Mouse (Mus musculus): ENCODE data around the gene Spock1. TPM values are rescaled to one million over a fixed set of nuclear protein-coding genes. Genes with fewer than 3 reads are reported as not detected.

Spock1 gene
- polyA plus RNA-seq, 1 experiment from 2014 or later = 104 TPM

DNA sequence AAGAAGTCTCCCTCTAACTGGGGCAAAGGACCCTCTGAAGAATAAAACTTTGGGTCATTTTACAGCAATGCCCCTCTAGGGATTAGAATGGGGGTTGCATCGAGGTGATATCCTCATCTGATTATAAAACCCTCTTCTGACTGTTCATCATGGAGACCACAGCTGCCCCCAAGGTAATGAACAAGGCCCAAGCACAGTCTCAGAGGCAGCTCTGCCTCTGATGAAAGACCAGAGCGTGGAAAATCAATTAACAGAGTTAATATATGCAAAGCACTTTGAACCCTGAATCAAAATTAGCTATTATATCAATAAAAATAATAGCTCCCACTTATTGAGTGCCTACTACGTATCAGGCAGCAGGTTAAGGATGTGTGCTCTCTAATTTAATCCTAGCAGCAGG is 129.6 kb downstream of the Spock1 start:
- Histone ChIP-seq H3K27ac (no peak overlapping the region), H3K4me2 (replicated peaks) (no peak overlapping the region), H3K4me1 (replicated peaks; ENCODE audit: control insufficient read depth, insufficient read depth, low read length) (no peaks in the 10 kb centered on the region; the same call in 1 of the 2 replicates), H3K36me3 (replicated peaks; ENCODE audit: control insufficient read depth, insufficient read depth) (no peaks in the 10 kb centered on the region), H3K4me3 (replicated peaks; ENCODE audit: low read length) (no peak overlapping the region), H3K27me3 (ENCODE audit: control insufficient read depth, insufficient read depth, low read length) (no peaks in the 10 kb centered on the region), H3K9ac (no peak overlapping the region), H3K9me3 (ENCODE audit: control insufficient read depth, low read length) (no peaks in the 10 kb centered on the region)
- no peak for DNase-seq (ENCODE audit: low spot score)
- ATAC-seq (ENCODE audit: low FRiP score) = no peak
- WGBS = 26% methylated on average over 3 of the region's 3 CpGs

DNA sequence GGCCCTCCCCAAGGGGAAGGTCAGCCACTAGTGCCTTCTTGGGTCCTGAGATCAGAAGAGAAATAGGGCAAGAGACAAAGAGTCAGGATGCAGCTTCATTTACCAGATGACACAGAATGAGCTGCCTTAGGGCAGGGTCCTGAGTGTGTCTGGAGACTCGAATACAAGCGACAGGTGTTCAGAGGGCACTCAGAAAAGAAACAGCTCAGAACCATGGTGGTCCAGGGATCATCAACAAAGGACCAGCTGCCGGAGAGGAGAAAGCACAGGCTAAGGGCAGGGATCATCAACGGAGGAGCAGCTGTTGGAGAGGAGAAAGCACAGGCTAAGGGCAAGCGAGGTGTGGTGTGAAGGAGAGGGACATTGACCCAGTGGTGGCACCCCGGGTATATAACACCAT is 136.1 kb downstream of the Spock1 start:
- no peak overlapping the region for H3K4me2 ChIP-seq (replicated peaks)
- no peak overlapping the region for H3K4me3 ChIP-seq (replicated peaks; ENCODE audit: low read length)
- H3K9me3 ChIP-seq (ENCODE audit: control insufficient read depth, low read length) = peaks cover 4% of the 10 kb centered on the region
- ATAC-seq (ENCODE audit: low FRiP score) = no peak
- no peak overlapping the region for H3K9ac ChIP-seq
- H3K27me3 ChIP-seq (ENCODE audit: control insufficient read depth, insufficient read depth, low read length) = no peaks in the 10 kb centered on the region
- no peaks in the 10 kb centered on the region for H3K36me3 ChIP-seq (replicated peaks; ENCODE audit: control insufficient read depth, insufficient read depth)
- H3K27ac ChIP-seq = no peak overlapping the region
- no peak for DNase-seq (ENCODE audit: low spot score)
- WGBS = 76% methylated on average over 6 of the region's 6 CpGs
- H3K4me1 ChIP-seq (replicated peaks; ENCODE audit: control insufficient read depth, insufficient read depth, low read length) = no peaks in the 10 kb centered on the region

DNA sequence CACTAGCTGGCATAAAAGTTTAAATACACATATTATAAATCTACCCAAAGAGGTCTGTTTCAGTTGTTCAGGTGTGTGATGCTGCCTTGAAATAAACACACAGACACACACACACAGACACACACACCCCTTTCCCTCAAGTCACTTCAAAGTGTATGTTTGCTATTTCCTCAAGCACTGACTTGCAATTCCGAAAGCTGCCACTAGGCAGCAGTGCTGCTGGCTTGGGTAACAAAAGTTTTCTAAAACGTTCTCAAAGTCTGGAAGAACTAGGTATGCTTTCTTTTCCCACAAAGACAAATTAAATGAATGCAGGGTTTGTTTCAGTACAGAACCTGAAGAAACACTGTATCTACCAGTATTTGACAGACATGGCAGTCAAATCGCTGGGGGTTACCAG is 141.4 kb downstream of the Spock1 start:
- H3K27ac ChIP-seq = no peak overlapping the region
- ATAC-seq (ENCODE audit: low FRiP score) (no peak), DNase-seq (ENCODE audit: low spot score) (no peak)
- H3K9me3 ChIP-seq (ENCODE audit: control insufficient read depth, low read length) = peaks cover 7% of the 10 kb centered on the region
- WGBS = 71% methylated on average over 3 of the region's 3 CpGs
- no peak overlapping the region for H3K4me3 ChIP-seq (replicated peaks; ENCODE audit: low read length)
- 0 out of 2 replicates have a peak, but pooled peaks cover 3% of the 10 kb centered on the region for H3K4me1 ChIP-seq (replicated peaks; ENCODE audit: control insufficient read depth, insufficient read depth, low read length)
- H3K36me3 ChIP-seq (replicated peaks; ENCODE audit: control insufficient read depth, insufficient read depth) = no peaks in the 10 kb centered on the region
- H3K27me3 ChIP-seq (ENCODE audit: control insufficient read depth, insufficient read depth, low read length) = no peaks in the 10 kb centered on the region
- H3K4me2 ChIP-seq (replicated peaks) = no peak overlapping the region
- H3K9ac ChIP-seq = no peak overlapping the region

GRCm38 (mm10) chr13:57761122-57761521 is 147.0 kb downstream of the Spock1 start:
- Histone ChIP-seq H3K27ac (no peak overlapping the region), H3K9ac (no peak overlapping the region), H3K4me2 (replicated peaks) (no peak overlapping the region), H3K4me3 (replicated peaks; ENCODE audit: low read length) (no peak overlapping the region), H3K4me1 (replicated peaks; ENCODE audit: control insufficient read depth, insufficient read depth, low read length) (0 out of 2 replicates have a peak, but pooled peaks cover 6% of the 10 kb centered on the region), H3K9me3 (ENCODE audit: control insufficient read depth, low read length) (no peaks in the 10 kb centered on the region), H3K27me3 (ENCODE audit: control insufficient read depth, insufficient read depth, low read length) (no peaks in the 10 kb centered on the region), H3K36me3 (replicated peaks; ENCODE audit: control insufficient read depth, insufficient read depth) (no peaks in the 10 kb centered on the region)
- no peak for ATAC-seq (ENCODE audit: low FRiP score)
- no peak for DNase-seq (ENCODE audit: low spot score)
- 84% methylated on average over 5 of the region's 5 CpGs for WGBS

DNA sequence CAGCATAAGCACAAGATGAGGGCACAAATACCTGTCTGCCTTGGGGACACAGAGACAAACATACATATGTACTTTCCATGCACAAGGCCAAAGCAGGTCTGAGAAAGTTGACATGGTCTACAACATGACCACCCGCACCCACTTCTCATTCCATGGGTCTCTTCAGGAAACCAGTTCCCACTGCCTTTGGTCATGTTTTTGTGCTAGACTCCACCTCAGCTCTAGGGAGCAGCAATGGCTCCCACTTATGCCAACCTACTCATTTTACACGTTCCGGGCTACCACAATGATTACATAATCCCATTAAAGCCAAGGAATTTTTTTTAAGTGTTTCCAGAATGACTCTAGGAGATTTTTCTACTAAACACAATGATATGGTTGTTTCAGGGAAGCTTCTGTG is 147.5 kb downstream of the Spock1 start:
- Histone ChIP-seq H3K4me2 (replicated peaks) (no peak overlapping the region), H3K27ac (no peak overlapping the region), H3K27me3 (ENCODE audit: control insufficient read depth, insufficient read depth, low read length) (no peaks in the 10 kb centered on the region), H3K9ac (no peak overlapping the region), H3K4me1 (replicated peaks; ENCODE audit: control insufficient read depth, insufficient read depth, low read length) (0 out of 2 replicates have a peak, but pooled peaks cover 5% of the 10 kb centered on the region), H3K9me3 (ENCODE audit: control insufficient read depth, low read length) (no peaks in the 10 kb centered on the region), H3K4me3 (replicated peaks; ENCODE audit: low read length) (no peak overlapping the region), H3K36me3 (replicated peaks; ENCODE audit: control insufficient read depth, insufficient read depth) (no peaks in the 10 kb centered on the region)
- WGBS = 94% methylated on average over 3 of the region's 3 CpGs
- ATAC-seq (ENCODE audit: low FRiP score) (no peak), DNase-seq (ENCODE audit: low spot score) (no peak)

DNA sequence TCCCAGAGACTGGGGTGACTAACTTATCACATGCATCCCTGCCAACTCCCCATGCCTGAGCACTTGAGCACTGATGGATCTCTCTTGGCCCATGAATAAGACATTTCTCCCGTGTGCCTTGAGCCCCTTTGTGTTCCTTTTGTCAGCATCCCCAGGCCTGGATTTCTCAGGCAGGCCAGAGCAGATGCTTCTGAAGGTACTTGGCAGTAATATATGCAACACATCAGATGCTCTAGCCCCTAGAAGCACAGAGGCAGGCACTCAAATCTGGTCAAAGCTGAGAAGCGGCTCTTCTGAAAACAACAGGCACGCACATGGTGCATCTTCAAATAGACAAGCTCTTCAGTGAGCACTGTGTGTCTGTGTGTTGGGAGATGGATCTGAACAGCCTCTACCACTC is 151.8 kb downstream of the Spock1 start:
- no peak overlapping the region for H3K27ac ChIP-seq
- H3K4me3 ChIP-seq (replicated peaks; ENCODE audit: low read length) = no peak overlapping the region
- no peaks in the 10 kb centered on the region for H3K27me3 ChIP-seq (ENCODE audit: control insufficient read depth, insufficient read depth, low read length)
- 35% methylated on average over 3 of the region's 3 CpGs for WGBS
- H3K36me3 ChIP-seq (replicated peaks; ENCODE audit: control insufficient read depth, insufficient read depth) = no peaks in the 10 kb centered on the region
- no peak overlapping the region for H3K4me2 ChIP-seq (replicated peaks)
- no peak for ATAC-seq (ENCODE audit: low FRiP score)
- H3K9ac ChIP-seq = no peak overlapping the region
- DNase-seq (ENCODE audit: low spot score) = no peak
- no peaks in the 10 kb centered on the region for H3K9me3 ChIP-seq (ENCODE audit: control insufficient read depth, low read length)
- H3K4me1 ChIP-seq (replicated peaks; ENCODE audit: control insufficient read depth, insufficient read depth, low read length) = 0 out of 2 replicates have a peak, but pooled peaks cover 4% of the 10 kb centered on the region

DNA sequence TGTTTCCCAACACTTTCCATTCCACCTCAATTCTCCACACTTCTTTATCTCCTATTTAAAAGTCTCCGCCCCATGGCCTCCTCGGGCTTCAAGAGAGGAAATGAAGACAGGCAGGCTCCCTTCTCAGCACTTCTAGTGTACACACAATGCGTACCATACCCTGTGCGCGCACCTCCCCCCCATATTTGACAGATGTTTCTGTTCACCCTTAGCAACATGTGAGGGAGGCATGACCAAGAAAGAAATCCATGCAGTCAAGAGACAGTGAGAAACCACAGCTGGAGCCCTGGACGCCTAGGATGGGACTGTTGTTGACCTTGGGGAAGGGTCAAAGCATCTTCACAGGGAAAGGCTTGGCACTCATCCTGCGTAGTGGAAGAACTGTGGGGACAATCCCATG is 157.3 kb downstream of the Spock1 start:
- no peak for DNase-seq (ENCODE audit: low spot score)
- no peak overlapping the region for H3K4me3 ChIP-seq (replicated peaks; ENCODE audit: low read length)
- H3K4me1 ChIP-seq (replicated peaks; ENCODE audit: control insufficient read depth, insufficient read depth, low read length) = no peaks in the 10 kb centered on the region
- ATAC-seq (ENCODE audit: low FRiP score) = no peak
- no peak overlapping the region for H3K4me2 ChIP-seq (replicated peaks)
- no peaks in the 10 kb centered on the region; the same call in 1 of the 2 replicates for H3K9me3 ChIP-seq (ENCODE audit: control insufficient read depth, low read length)
- H3K27me3 ChIP-seq (ENCODE audit: control insufficient read depth, insufficient read depth, low read length) = no peaks in the 10 kb centered on the region
- 60% methylated on average over 7 of the region's 7 CpGs for WGBS
- H3K36me3 ChIP-seq (replicated peaks; ENCODE audit: control insufficient read depth, insufficient read depth) = no peaks in the 10 kb centered on the region
- no peak overlapping the region for H3K27ac ChIP-seq
- no peak overlapping the region for H3K9ac ChIP-seq

DNA sequence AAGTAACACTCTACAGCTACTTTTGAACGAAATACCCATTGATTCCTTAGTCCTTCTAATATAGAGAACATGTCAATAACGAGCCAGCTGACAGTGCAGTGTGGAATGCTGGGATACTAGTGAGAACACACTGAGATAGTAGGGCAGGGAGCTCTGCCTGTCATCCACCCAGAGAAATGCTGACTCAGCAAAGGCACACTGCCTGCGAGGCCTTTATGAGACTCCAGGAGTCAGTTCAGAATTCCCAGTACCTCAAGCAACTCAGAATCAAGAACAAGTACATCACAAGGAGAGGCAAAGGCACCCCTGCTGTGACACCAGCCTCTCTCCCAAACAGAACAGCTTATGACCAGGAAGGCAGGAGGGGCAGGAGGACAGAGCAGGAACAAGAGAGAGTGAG is 163.5 kb downstream of the Spock1 start:
- Histone ChIP-seq H3K9ac (no peak overlapping the region), H3K36me3 (replicated peaks; ENCODE audit: control insufficient read depth, insufficient read depth) (no peaks in the 10 kb centered on the region), H3K9me3 (ENCODE audit: control insufficient read depth, low read length) (no peaks in the 10 kb centered on the region; the same call in 1 of the 2 replicates), H3K4me3 (replicated peaks; ENCODE audit: low read length) (no peak overlapping the region), H3K4me2 (replicated peaks) (no peak overlapping the region), H3K4me1 (replicated peaks; ENCODE audit: control insufficient read depth, insufficient read depth, low read length) (0 out of 2 replicates have a peak, but pooled peaks cover 4% of the 10 kb centered on the region), H3K27me3 (ENCODE audit: control insufficient read depth, insufficient read depth, low read length) (no peaks in the 10 kb centered on the region), H3K27ac (no peak overlapping the region)
- DNase-seq (ENCODE audit: low spot score) = no peak
- ATAC-seq (ENCODE audit: low FRiP score) = no peak
- 72% methylated on average over 3 of the region's 3 CpGs for WGBS

- H3K4me3 ChIP-seq (replicated peaks; ENCODE audit: low read length) = no peak overlapping the region
- ATAC-seq (ENCODE audit: low FRiP score) (no peak), DNase-seq (ENCODE audit: low spot score) (no peak)
- no peak overlapping the region for H3K9ac ChIP-seq
- no peaks in the 10 kb centered on the region for H3K9me3 ChIP-seq (ENCODE audit: control insufficient read depth, low read length)
- H3K27me3 ChIP-seq (ENCODE audit: control insufficient read depth, insufficient read depth, low read length) = no peaks in the 10 kb centered on the region
- H3K36me3 ChIP-seq (replicated peaks; ENCODE audit: control insufficient read depth, insufficient read depth) = no peaks in the 10 kb centered on the region
- 82% methylated on average over 6 of the region's 6 CpGs for WGBS
- no peak overlapping the region for H3K4me2 ChIP-seq (replicated peaks)
- H3K27ac ChIP-seq = no peak overlapping the region
- peaks cover 14% of the 10 kb centered on the region for H3K4me1 ChIP-seq (replicated peaks; ENCODE audit: control insufficient read depth, insufficient read depth, low read length)
Measured at GRCm38 (mm10) chr13:57741186-57741585, 166.9 kb downstream of the Spock1 start.

GRCm38 (mm10) chr13:57740473-57740872 is 167.7 kb downstream of the Spock1 start:
- Histone ChIP-seq H3K4me1 (replicated peaks; ENCODE audit: control insufficient read depth, insufficient read depth, low read length) (peaks cover 21% of the 10 kb centered on the region), H3K27ac (no peak overlapping the region), H3K9me3 (ENCODE audit: control insufficient read depth, low read length) (no peaks in the 10 kb centered on the region), H3K27me3 (ENCODE audit: control insufficient read depth, insufficient read depth, low read length) (no peaks in the 10 kb centered on the region), H3K4me2 (replicated peaks) (no peak overlapping the region), H3K4me3 (replicated peaks; ENCODE audit: low read length) (no peak overlapping the region), H3K9ac (no peak overlapping the region), H3K36me3 (replicated peaks; ENCODE audit: control insufficient read depth, insufficient read depth) (no peaks in the 10 kb centered on the region)
- DNase-seq (ENCODE audit: low spot score) (no peak), ATAC-seq (ENCODE audit: low FRiP score) (no peak)
- 55% methylated on average over 5 of the region's 5 CpGs for WGBS
